Mouse (Mus musculus) neural tube, embryonic 12.5 days (tissue): ENCODE measurements around the gene Zfp142. TPM values are rescaled to one million over a fixed set of nuclear protein-coding genes. Genes with fewer than 3 reads are reported as not detected.

Experiments
- ATAC-seq: fragments of 200-750 bp; cut with Nextera tagmentation; 2 replicates; pipeline ENCODE4 v1.8.0; 2017; ENCODE audit warnings: low read depth, mild to moderate bottlenecking, moderate TSS enrichment, moderate library complexity; ENCODE audit not compliant: low FRiP score
- H3K27ac ChIP-seq: fragments of 300-500 bp; sonication (generic); 2 replicates; pipeline ENCODE4 v1.5.1; 2016
- H3K27me3 ChIP-seq: fragments of 300-500 bp; sonication (generic); replicated peaks from 2 replicates; pipeline ENCODE4 v1.6.1; 2016; ENCODE audit warnings: mild to moderate bottlenecking
- H3K36me3 ChIP-seq: fragments of 300-500 bp; sonication (generic); 2 replicates; pipeline ENCODE4 v1.6.1; 2016; ENCODE audit warnings: mild to moderate bottlenecking
- H3K4me1 ChIP-seq: fragments of 300-500 bp; sonication (generic); 2 replicates; pipeline ENCODE4 v1.6.1; 2016
- H3K4me2 ChIP-seq: fragments of 300-500 bp; sonication (generic); replicated peaks from 2 replicates; pipeline ENCODE4 v1.6.1; 2016; ENCODE audit warnings: mild to moderate bottlenecking
- H3K4me3 ChIP-seq: fragments of 300-500 bp; sonication (generic); 2 replicates; pipeline ENCODE4 v1.5.1; 2016
- H3K9ac ChIP-seq: fragments of 300-500 bp; sonication (generic); 2 replicates; pipeline ENCODE4 v1.6.1; 2016; ENCODE audit warnings: mild to moderate bottlenecking
- H3K9me3 ChIP-seq: fragments of 300-500 bp; sonication (generic); 2 replicates; pipeline ENCODE4 v1.6.1; 2016; ENCODE audit warnings: mild to moderate bottlenecking
- WGBS: fragments of 180-500 bp; shearing (Covaris S2); methylation state at CpG from one replicate; pipeline ENCODE4 v1.1.7; 2016; 5-methylcytosine and 5-hydroxymethylcytosine counted together
- polyA plus RNA-seq: library from polyadenylated mRNA; unstranded; fragments of >200 nt; fragmentation: Nextera tagmentation; extraction: Ambion mirVana; gene quantifications from 2 replicates; pipeline ENCODE4 v1.2.1, GENCODE M21; 2016

The Zfp142 gene
- polyA plus RNA-seq: 8.5 and 10.3 TPM in 2 replicates

- Histone ChIP-seq H3K4me1 (peaks cover 20% of the 10 kb centered on the region), H3K4me3 (peak within 1 kb of the TSS; percentile 72), H3K9ac (peak within 1 kb of the TSS; percentile 69), H3K27me3 (no peaks in the 10 kb centered on the region), H3K27ac (peak within 1 kb of the TSS; percentile 28; the same call in 1 of the 2 replicates), H3K9me3 (no peaks in the 10 kb centered on the region), H3K4me2 (peak within 1 kb of the TSS; percentile 87), H3K36me3 (peaks cover 32% of the 10 kb centered on the region)
- peak; percentile 99 for ATAC-seq
- under 1% methylated on average over 48 of the region's 48 CpGs for WGBS
Observed at GRCm38 (mm10) chr1:74587773-74588445, at the start of gene Zfp142, which contains the start of gene Bcs1l. Zfp142 (minus strand) TSS chr1:74588246. Bcs1l (plus strand) TSS chr1:74588289.

- Histone ChIP-seq H3K4me1 (no peaks in the 10 kb centered on the region), H3K4me3 (no peak overlapping the region), H3K27ac (no peak overlapping the region), H3K27me3 (no peaks in the 10 kb centered on the region), H3K4me2 (no peak overlapping the region), H3K9ac (no peak overlapping the region), H3K9me3 (no peaks in the 10 kb centered on the region), H3K36me3 (peaks cover 42% of the 10 kb centered on the region)
- 80% methylated on average over 4 of the region's 4 CpGs for WGBS
- ATAC-seq: no peak
Observed at GRCm38 (mm10) chr1:74632734-74633133, 44.7 kb upstream of the Zfp142 start.

- Histone ChIP-seq H3K4me2 (no peak overlapping the region), H3K27me3 (no peaks in the 10 kb centered on the region), H3K36me3 (peaks cover 58% of the 10 kb centered on the region), H3K4me1 (no peaks in the 10 kb centered on the region), H3K4me3 (no peak overlapping the region), H3K9ac (no peak overlapping the region), H3K27ac (no peak overlapping the region), H3K9me3 (no peaks in the 10 kb centered on the region)
- 41% methylated on average over 7 of the region's 7 CpGs for WGBS
- no peak for ATAC-seq
Observed at GRCm38 (mm10) chr1:74628001-74628400, 40.0 kb upstream of the Zfp142 start.

- H3K27ac ChIP-seq: no peak overlapping the region
- no peak overlapping the region for H3K4me2 ChIP-seq
- H3K4me3 ChIP-seq: no peak overlapping the region
- H3K36me3 ChIP-seq: peaks cover 65% of the 10 kb centered on the region
- H3K9me3 ChIP-seq: no peaks in the 10 kb centered on the region
- ATAC-seq: no peak
- H3K4me1 ChIP-seq: no peaks in the 10 kb centered on the region
- no peak overlapping the region for H3K9ac ChIP-seq
- WGBS: 89% methylated on average over 4 of the region's 4 CpGs
- no peaks in the 10 kb centered on the region for H3K27me3 ChIP-seq
Observed at GRCm38 (mm10) chr1:74626076-74626475, 38.0 kb upstream of the Zfp142 start.

- H3K27ac ChIP-seq: no peak overlapping the region
- 88% methylated on average over 1 of the region's 1 CpGs for WGBS
- H3K4me3 ChIP-seq: no peak overlapping the region
- peaks cover 61% of the 10 kb centered on the region for H3K36me3 ChIP-seq
- H3K4me1 ChIP-seq: no peaks in the 10 kb centered on the region
- H3K27me3 ChIP-seq: no peaks in the 10 kb centered on the region
- H3K9ac ChIP-seq: no peak overlapping the region
- H3K9me3 ChIP-seq: no peaks in the 10 kb centered on the region
- no peak for ATAC-seq
- no peak overlapping the region for H3K4me2 ChIP-seq
Observed at GRCm38 (mm10) chr1:74624183-74624582, 36.1 kb upstream of the Zfp142 start.

- ATAC-seq: peak; percentile 90
- no peaks in the 10 kb centered on the region for H3K9me3 ChIP-seq
Observed at GRCm38 (mm10) chr1:74601267-74601962, 13.4 kb upstream of the Zfp142 start, which contains the start of the genes Rnf25 and Stk36. Rnf25 (minus strand) TSS chr1:74601397. Stk36 (plus strand) TSS chr1:74601445.

GRCm38 (mm10) chr1:74600501-74601266 lies 12.6 kb upstream of the Zfp142 start:
- H3K36me3 ChIP-seq: peaks cover 36% of the 10 kb centered on the region
- H3K27ac ChIP-seq: no peak overlapping the region
- H3K4me2 ChIP-seq: peak overlapping the region; percentile 76
- no peaks in the 10 kb centered on the region for H3K9me3 ChIP-seq
- no peaks in the 10 kb centered on the region for H3K27me3 ChIP-seq
- H3K4me3 ChIP-seq: peak overlapping the region; percentile 83
- 9% methylated on average over 26 of the region's 26 CpGs for WGBS
- peak overlapping the region; percentile 79 for H3K9ac ChIP-seq
- ATAC-seq: peak; percentile 68
- peaks cover 12% of the 10 kb centered on the region for H3K4me1 ChIP-seq

More at GRCm38 (mm10) chr1:74601267-74601962, 13.4 kb upstream of the Zfp142 start, which contains the start of the genes Rnf25 and Stk36:
- Histone ChIP-seq H3K27ac (no peak within 1 kb of the TSS), H3K27me3 (no peaks in the 10 kb centered on the region), H3K4me1 (peaks cover 12% of the 10 kb centered on the region), H3K9ac (peak within 1 kb of the TSS; percentile 79), H3K4me2 (peak within 1 kb of the TSS; percentile 76), H3K4me3 (peak within 1 kb of the TSS; percentile 83), H3K36me3 (peaks cover 31% of the 10 kb centered on the region)
- 8% methylated on average over 25 of the region's 25 CpGs for WGBS

GRCm38 (mm10) chr1:74594434-74594833 lies 6.4 kb upstream of the Zfp142 start:
- Histone ChIP-seq H3K4me2 (no peak overlapping the region), H3K4me1 (no peaks in the 10 kb centered on the region), H3K27me3 (no peaks in the 10 kb centered on the region), H3K27ac (no peak overlapping the region), H3K4me3 (no peak overlapping the region), H3K36me3 (peaks cover 78% of the 10 kb centered on the region), H3K9me3 (no peaks in the 10 kb centered on the region), H3K9ac (no peak overlapping the region)
- ATAC-seq: no peak
- WGBS: 92% methylated on average over 8 of the region's 8 CpGs

GRCm38 (mm10) chr1:74587233-74587772 lies 743 bp downstream of the Zfp142 start:
- no peaks in the 10 kb centered on the region for H3K27me3 ChIP-seq
- peak overlapping the region; percentile 87 for H3K4me2 ChIP-seq
- H3K4me3 ChIP-seq: peak overlapping the region; percentile 72
- H3K9me3 ChIP-seq: no peaks in the 10 kb centered on the region
- peaks cover 34% of the 10 kb centered on the region for H3K36me3 ChIP-seq
- no peak; the same call in 1 of the 2 replicates for ATAC-seq
- H3K4me1 ChIP-seq: peaks cover 20% of the 10 kb centered on the region
- WGBS: under 1% methylated on average over 24 of the region's 24 CpGs
- 0 out of 2 replicates have a peak overlapping the region, but pooled peaks have one; percentile 28 for H3K27ac ChIP-seq
- H3K9ac ChIP-seq: peak overlapping the region; percentile 69

GRCm38 (mm10) chr1:74584616-74585398 lies 3.2 kb downstream of the Zfp142 start:
- Histone ChIP-seq H3K27me3 (no peaks in the 10 kb centered on the region), H3K4me1 (peaks cover 20% of the 10 kb centered on the region), H3K4me3 (no peak overlapping the region), H3K9me3 (no peaks in the 10 kb centered on the region), H3K4me2 (no peak overlapping the region), H3K27ac (no peak overlapping the region), H3K9ac (no peak overlapping the region), H3K36me3 (peaks cover 16% of the 10 kb centered on the region)
- 95% methylated on average over 3 of the region's 3 CpGs for WGBS
- ATAC-seq: no peak

GRCm38 (mm10) chr1:74582621-74583020 lies 5.4 kb downstream of the Zfp142 start:
- Histone ChIP-seq H3K4me3 (no peak overlapping the region), H3K4me2 (no peak overlapping the region), H3K9me3 (no peaks in the 10 kb centered on the region), H3K36me3 (peaks cover 38% of the 10 kb centered on the region), H3K4me1 (peaks cover 15% of the 10 kb centered on the region), H3K27me3 (no peaks in the 10 kb centered on the region), H3K9ac (no peak overlapping the region), H3K27ac (no peak overlapping the region)
- no peak for ATAC-seq
- WGBS: 82% methylated on average over 3 of the region's 3 CpGs
